Mouse (Mus musculus) cortical plate, adult 2 months (tissue): Measurements from ENCODE around the gene Alad.

Experiments
- CTCF ChIP-seq: fragments of 200-500 bp; IDR thresholded peaks from 2 replicates; pipeline ENCODE4 v1.5.1; 2011; ENCODE audit warnings: mild to moderate bottlenecking, control low read depth, low read length; ENCODE audit not compliant: insufficient read depth; ENCODE audit errors: extremely low read depth
- POLR2A ChIP-seq: fragments of 200-500 bp; IDR thresholded peaks from 2 replicates; pipeline ENCODE4 v1.6.1; 2011; ENCODE audit warnings: mild to moderate bottlenecking, low read length, control low read depth; ENCODE audit not compliant: insufficient read depth; ENCODE audit errors: extremely low read depth

GRCm38 (mm10) chr4:62525489-62525811, 5.7 kb upstream of the Alad start:
- TF ChIP-seq CTCF (no peak), POLR2A (no peak)
